Mouse (Mus musculus) megakaryocyte-erythroid progenitor cell, adult 5-6 weeks (primary cell): ENCODE measurements around the gene Psd4. TPM values are rescaled to one million over a fixed set of nuclear protein-coding genes. Genes with fewer than 3 reads are reported as not detected.

Experiments used
- ATAC-seq: replicated peaks from 2 replicates; pipeline ENCODE4 v1.8.0; 2016; ENCODE audit warnings: mild to moderate bottlenecking, inconsistent platforms; ENCODE audit not compliant: severe bottlenecking, poor library complexity, low FRiP score, low TSS enrichment
- total RNA-seq, 2 experiments: library from RNA; stranded (forward) in 1 of 2; stranded (reverse) in 1 of 2; fragments of 200-1000, 215-1000 nt in 1 of 2; fragments of >200 nt in 1 of 2; fragmentation: Nextera tagmentation in 1 of 2; gene quantifications; 2 replicates each; pipeline ENCODE4 v1.2.3; 2014 to 2017

Gene Psd4
- total RNA-seq (2014; fragmentation: Nextera tagmentation) (43.9 and 50.2 TPM in 2 replicates), total RNA-seq (2017) (32.4 and 38.5 TPM in 2 replicates)

DNA sequence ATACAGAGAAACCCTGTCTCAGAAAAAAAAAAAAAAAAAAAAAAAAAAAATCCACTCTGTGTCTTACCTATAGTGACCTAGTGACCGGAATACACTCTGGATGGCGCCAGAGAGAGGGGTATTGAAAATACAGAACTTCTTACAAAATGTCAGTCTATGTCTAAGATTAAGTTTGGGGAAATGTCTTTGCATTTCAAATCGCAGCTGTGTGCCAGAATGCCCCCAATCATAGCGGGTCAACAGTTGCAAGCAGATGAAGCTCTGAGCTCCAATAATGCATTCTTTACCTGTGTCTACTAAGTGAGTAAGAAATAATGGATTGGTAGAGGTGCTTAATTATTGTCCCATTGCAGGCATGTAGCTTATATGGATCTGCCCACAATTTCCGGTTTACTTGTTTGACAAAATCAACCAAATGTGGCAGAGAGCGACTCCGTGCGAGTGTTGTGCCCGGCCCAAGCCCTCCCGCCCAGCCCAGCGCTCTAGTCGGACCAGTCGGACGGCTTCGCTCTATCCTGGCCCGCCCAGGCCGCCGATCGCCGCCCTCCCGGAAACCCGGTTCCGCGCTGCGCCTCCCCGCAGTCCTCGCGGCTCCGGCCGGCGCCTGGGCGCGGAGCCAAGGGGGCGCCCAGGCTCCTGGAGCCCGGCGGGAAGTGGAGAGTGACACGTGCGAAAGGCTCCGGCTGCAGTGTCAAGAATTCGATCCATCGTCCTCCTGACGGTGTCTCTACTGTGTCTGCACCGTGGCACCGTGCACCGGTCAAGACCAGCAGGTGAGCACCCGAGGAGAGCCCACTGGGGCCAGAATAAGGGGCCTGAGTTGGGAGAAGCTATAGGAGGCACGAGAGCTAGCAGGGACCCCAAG is at the start of gene Psd4:
TSS of gene Psd4 (plus strand) at position 551 of the 865 bp plus-strand sequence.
- peak; percentile 74 for ATAC-seq

DNA sequence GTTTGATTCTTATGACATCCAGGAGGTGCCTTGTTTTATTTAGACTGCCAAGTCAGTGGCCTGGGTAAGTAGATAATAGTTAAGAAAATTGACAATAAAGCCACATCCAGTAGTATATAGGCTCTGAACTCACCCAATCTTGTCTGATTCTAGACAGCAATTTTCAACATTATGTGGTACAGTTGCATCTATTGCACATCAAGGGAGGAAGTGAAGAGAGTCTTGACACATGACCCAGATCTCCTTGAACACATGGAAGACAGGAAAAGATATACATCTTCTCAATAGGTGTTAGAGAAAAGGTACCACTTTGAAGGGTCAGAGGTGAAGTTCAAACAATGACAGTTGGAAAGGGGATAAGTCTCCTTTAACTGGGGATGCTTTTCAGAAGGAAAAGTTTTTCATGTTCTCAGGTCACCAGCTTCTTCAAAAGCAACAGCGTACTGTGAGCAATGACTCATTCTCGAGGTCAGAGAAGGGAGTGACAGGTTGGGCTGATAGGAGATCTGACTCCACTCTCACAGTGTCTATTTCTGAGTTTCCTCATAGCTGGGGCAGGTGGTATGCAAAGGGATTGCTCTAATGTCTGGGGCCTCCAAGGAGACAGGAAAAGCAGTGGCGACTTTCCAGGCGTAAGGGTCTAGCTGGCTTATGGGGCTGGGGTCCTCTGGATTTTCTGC is 49.3 kb upstream of the Psd4 start:
- ATAC-seq = no peak

DNA sequence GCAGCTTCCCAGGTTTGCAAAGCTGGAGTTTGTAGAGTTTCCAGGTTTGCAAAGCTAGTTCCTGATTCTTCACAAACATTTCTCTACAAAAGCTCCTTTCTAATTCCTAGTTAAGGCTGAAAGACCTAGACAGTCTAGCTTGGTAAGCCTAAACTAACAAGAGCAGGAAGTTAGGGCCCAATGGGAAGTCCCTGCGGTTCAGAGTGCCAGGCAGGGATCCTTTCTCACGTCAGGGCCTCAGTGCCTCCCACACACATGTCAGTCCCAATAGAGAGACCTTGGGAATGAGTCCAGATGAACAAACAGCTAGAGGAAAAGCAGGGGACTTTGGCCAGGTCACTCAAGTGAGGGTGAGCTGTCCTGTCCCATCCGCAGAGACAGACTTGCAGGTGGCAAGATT is 32.0 kb upstream of the Psd4 start:
- ATAC-seq = no peak

DNA sequence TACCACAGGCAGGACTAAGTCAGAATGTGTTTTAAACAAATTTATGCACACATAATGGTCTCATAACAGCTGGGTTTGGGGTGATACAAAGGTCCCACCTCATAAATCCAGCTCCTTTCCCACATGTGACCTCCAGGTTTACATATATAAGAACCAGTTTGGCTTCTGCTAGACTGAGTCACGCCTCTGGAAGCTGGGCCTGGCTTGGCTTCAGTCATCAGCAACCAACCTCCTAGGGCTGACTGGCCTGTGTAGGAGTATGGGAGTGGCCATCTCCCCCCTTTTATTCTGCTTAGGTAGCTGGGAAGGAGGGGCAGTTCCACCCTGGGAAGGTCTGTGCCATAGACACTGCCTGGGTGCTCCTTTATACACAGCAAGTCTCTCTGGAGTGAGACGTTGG is 30.8 kb upstream of the Psd4 start, which contains the start of gene Il1rn:
TSS of gene Il1rn (plus strand) at position 309 of the 400 bp plus-strand sequence.
- ATAC-seq = no peak

DNA sequence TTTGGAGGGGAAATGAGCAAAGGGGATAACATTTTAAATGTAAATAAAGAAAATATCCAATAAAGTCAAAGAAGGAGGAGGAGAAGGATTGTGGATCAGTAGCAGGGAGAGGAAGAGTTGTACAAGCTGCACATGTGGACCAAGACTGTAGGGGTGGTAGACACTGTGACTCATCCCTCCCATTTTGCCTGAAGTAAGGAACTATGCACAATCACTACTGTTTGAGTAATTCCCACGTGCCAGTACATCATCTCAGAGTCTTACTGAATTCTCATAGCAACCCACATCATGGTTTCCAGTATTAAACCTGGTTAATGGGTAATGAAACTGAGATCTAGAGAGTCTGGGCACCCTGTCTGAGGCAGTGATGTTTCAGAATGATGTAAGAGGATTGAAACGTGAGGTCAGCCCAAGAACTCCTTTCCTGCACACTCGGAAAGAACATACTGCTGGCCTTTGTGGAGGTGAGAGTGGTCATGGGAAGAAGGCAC is 25.9 kb upstream of the Psd4 start:
- ATAC-seq = no peak

DNA sequence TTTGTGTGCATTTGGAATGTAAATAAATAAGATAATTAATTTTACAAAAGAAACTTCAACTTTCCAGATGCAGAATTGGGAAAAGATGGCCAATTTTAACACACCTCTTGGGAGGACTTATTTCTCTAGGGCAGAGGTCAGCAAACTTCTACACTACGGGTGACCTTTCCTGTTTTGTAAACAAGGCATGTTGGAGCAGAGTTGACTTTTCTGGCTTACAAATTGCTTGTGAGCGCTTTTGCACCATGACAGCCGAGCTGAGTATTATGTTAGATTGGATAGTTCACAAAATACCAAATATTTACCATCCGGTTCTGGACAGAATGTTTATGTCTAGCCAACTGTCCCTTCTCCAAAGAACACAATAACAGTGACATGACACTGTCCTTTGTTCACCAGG is 22.8 kb upstream of the Psd4 start:
- no peak for ATAC-seq

DNA sequence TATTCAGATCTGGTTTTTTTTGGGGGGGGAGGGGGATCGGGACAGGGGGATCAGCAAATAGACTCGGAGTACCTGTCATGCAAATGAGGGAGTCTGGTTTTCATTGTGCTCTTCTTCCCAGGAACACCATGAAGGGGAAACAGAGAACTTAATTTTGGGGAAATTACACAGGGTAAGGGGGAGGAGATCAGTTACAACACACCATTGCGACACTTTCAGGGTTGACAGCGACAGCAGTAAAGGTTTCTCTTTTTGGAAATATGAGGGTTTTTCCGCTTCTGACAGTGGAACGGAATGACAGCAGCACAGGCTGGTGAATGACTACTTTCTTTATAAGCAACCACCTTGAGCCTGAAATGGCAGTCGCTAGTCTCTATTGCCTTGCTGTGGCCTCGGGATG is 22.3 kb upstream of the Psd4 start:
- ATAC-seq = no peak

DNA sequence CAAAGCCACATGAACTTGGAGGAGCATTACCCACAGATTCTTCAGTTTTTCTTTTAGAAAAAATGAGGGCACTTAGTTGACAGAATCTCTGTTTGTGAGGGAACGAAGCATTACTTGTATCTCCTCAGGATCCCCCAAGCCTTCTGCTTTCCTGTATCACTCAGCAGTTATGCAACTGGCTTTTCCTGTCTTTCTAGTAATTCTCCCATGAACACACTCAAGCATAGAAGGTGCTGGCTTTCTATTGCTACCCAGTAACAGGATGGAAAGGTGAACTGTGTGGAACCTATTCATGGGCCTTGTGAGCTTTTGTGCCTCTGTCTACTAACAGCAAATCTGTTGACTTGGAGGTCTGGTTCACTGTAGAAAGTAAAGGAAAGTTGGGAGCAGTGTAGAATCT is 19.5 kb upstream of the Psd4 start:
- no peak for ATAC-seq

DNA sequence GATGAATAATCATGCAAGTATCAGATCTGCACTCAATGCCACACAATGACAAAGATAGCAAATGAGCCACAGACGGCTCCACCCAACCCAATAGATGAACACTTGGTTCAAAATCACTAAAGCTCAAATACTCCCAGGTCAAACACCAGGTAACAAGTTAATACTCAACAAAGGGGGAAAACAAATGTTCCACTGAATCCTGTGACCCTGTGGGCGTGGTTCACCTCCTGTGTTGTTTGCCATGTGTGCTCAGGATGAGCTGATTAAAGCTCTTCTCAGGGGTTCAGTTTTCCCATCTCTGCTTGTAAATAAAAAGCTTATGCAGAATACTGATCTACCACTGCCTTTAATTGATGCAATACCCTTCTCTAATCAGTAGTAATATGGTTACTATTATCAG is 16.2 kb upstream of the Psd4 start:
- ATAC-seq = no peak

DNA sequence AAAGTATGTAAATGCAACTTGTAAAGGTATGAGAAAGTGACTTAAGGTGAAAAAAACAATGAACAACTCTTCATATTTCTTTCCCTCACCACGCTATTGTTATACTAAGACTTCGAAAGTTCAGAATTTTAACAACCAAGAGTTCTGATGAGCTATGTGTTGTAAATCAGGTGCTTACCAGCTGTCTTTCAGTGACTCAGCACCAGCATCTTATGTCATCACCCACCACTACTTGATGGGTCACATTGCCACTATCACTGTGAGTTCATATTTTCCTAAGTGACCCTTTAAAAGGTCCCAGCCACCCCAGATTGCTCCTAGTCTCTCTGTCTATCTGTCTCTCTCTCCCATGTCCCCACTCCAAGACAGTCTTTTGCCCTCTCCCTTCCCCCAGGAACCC is 14.3 kb upstream of the Psd4 start:
- no peak for ATAC-seq

DNA sequence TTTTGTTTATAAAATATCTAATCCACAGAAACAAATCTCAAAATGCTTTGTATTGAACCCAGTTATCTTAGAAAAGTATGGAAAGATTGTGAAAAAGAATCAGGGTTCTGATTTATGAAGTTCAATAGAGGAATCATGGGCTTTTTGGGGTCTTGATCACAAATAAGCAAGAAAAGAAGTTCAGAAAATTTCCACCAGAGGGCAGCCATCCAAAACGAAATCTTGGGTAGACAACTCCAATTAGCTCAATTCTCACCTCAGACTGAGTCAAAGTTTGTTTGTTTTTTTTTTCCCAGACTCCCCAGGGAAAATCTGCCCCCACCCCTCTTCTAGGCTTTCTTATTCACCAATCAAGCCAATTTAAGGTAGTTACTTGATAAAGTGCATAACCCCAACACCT is 9.7 kb upstream of the Psd4 start:
- 0 out of 2 replicates have a peak, but pooled peaks have one; percentile 61 for ATAC-seq

DNA sequence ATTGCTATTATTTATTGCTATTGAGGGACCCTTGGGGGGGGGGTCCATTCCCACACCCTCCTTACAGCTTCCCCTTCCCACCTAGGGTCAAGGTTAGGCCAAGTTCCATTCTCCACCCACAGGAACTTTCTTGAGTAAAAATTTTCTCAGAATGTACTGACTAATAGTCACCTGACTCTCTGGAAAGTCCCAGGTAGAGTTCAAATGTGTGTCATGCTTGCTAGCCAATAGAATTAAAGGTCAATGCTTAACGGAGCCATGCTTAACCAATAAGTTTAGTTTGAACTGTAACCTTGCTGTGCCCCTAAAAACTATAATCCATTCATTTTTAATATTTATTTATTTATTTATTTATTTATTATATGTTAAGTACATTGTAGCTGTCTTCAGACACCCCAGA is 8.0 kb upstream of the Psd4 start:
- ATAC-seq = no peak

DNA sequence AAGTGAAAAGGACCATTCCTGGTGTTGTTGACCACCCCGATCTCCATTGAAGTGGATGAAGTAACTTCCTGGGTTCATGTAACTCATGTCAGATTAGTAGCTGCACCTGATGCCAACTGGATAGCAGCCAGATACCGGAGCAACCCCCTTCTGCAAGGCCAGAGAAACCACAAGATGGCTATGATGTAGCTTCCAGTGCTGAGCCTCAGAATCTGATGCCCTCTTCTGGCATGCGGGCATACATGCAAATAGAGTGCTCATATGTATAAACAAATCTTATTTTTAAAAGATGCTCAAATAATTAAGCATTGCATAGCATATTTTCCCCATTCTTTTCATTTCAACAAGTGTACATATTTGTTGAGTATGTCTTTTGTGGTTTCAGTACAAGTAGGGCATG is 3.6 kb upstream of the Psd4 start:
- no peak for ATAC-seq

DNA sequence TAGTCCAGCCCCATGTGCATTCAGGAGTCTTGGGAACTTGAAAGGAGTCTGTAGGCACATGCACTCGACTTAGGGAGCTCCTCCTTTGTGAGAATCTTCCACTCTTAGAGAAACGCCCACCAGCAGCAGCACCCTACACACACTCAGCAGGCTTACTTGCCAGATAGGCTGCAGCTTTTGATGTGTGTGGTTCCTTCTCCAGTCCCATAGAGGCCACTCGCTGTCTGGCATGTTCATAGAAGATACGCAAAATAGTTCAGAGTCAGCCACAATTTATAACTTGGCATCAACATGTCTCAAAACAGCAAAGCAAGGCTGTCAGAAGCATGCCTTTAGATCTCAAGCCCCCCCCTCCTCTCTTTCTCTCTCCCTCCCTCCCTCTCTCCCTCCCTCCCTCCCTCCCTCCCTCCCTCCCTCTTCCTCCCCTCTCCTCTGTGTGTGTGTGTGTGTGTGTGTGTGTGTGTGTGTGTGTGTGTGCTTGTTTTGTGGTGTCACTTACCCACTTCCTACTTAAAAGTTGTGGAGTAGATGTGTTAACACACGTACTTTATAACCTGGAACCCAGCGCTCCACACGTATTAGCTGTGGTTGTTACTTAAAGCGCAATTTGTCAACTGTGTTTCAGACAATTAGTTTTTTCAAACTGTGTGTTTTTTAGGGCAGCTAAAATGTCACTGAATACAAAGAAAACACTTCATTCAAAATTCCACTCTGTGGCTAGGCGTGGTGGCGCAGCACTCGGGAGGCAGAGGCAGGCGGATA is 985 bp upstream of the Psd4 start:
- peak; percentile 56 for ATAC-seq

DNA sequence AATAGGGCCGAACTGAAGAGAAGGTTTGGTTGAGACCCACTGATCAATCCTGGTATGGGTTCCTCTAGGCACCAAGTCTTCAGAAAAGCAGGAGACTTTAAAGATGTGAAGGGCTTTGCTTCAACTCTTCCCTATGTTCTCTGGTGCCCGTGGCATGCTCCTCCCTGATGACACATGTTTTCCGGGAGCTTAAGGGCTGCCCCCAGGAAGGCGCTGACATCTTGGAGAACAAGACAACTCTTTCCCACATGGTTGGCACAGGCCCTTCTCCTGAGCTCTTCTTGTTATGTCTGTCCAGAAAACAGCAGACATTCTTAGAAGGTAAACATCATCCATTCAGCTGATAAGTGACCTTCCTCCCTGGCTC is 498 bp downstream of the Psd4 start:
- no peak for ATAC-seq

DNA sequence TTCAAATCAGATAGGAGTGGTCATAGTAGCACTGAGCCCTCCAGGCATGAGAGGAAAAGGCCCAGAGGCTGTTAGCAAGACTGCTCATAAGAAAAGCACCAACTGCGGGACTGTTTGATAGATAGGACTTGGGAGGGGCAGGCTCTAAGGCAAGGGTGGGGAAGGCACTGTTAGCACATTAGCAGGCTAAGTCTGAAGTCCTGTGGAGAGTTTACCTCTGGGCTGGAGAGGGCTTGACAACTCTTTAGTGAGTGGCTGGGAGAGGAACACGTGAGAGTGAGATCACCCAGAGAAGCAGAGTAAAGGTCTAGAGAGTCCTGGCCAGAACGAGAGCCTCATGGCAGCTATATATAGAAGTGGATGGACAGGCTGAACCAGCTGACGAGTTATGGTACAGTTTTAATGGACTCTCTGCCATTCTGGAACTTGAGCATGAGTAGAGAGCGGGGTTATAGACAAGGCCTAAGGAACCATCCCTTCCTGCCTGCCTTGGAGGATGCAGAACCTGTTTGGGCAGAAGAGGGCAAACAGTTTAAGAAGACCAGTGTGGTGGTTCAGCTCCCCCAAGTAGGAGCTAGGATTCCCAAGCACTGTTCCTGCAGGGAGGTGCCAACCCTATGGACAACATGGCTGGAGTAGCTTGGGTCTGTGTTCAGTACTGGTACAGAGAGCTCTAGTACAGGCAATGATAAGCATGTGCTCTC is 11.5 kb downstream of the Psd4 start:
- ATAC-seq = peak; percentile 95

DNA sequence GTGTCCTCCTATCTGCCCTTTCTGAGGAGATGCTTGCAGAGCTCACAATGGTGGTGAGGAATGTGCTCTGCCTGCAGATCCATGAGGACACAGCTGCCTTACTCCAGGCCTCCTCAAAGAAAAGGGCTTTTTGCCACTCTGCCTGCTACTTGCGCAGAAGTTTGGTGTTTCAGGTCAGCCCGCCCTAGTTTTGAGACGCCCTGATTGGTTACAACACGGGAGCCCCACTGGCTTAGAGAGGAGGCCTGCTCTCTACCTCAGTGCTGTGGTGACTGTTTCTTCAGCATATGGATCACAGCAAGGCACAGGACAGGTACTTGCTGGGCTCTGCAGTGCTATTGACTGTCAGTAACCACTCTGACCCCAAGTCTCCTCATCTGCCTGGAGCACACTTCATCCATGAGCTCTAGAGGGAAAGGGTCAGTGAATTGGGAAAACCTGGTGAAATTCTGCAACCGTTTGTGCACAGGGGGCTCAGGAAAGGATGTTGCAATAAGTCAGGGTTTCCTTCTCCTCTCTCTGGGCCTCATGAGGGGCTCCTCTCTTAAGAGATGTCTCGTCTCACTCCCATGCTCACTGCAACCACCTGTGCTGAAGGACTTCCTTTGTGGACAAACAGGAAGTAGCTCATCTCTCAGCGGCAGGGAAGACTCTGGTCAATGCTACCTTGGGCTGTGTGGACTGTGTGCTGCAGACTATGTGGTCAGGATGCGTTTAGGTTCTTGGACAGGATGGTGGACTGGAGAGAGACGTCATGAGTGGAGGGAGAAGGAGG is 15.3 kb downstream of the Psd4 start:
- ATAC-seq = no peak

DNA sequence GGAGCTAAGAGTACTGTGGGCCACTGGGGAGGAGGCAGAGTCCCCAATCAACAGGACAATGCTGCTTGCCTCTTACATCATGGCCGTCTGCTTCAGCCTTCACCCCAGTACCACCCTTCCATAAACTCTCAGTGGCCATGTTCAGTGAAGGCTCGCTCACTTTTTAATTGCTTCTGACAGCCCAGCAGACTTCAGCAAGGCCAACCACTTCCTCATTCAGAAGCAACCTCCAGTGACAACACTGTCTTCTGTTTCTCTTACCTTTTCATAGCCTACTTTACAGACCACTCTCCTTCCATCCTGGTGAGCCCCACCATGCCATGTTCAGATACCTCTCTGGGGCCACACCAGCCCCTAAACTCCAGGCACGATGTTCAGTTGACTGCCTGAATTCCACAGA is 16.3 kb downstream of the Psd4 start:
- no peak for ATAC-seq

DNA sequence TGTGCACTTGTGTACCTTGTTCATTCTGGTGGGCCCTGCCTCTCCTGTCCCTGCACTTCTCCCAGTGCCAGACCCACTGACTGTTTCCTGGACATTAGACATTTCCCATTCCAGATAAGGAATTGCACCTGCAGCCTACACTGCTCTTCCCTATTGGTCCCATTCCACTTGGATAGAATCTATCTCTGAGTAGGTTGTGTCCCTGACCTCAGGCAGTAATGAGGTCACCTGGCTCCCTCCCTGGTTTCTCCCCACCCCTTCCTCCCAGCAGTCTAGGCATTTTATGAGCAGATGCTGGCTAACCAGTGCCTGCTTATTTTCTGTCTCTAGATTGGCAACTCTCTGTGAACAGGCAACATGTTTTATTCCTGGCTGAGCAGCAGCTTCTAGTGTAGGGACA is 17.0 kb downstream of the Psd4 start:
- no peak for ATAC-seq
